ENCODE assay signal across 9 mouse cellular contexts in genomic region chr8:128551421-128552139, GRCm38 (mm10).
DNase-seq lines count a peak whose midpoint lies in the region; ATAC-seq and TF ChIP-seq lines count a peak whose summit lies in the region.
"Had no signal": no experiment of that assay in that cellular context is flagged by ENCODE, and none has a peak within 500 bp of the region (broad histone marks: within the 10 kb centered on the region; RNA-seq: fewer than 3 reads in every experiment).

No protein-coding gene starts in this region.

- TF ChIP-seq CTCF in lung, postnatal 0 days (IDR thresholded peaks at IDR 0.05): peak; percentile 88

- H3K36me3 ChIP-seq in lung, postnatal 0 days (ENCODE audit: insufficient read depth, low read length): no peaks in the 10 kb centered on the region
- H3K36me3 ChIP-seq: limb, embryonic 12.5 days had no signal

- no peaks in the 10 kb centered on the region for H3K9me3 ChIP-seq in lung, postnatal 0 days (ENCODE audit: low read length)
- H3K9me3 ChIP-seq: limb, embryonic 12.5 days had no signal

- H3K4me1 ChIP-seq in lung, postnatal 0 days (ENCODE audit: insufficient read depth, low read depth, low read length): no peaks in the 10 kb centered on the region
- H3K4me1 ChIP-seq: limb, embryonic 12.5 days had no signal

- ATAC-seq in lung, postnatal 0 days: no peak

- 41% methylated on average over 15 of the region's 15 CpGs for WGBS in lung, postnatal 0 days

- intact Hi-C loops in gastrocnemius, postnatal 14 days (cut with DNase I; ENCODE audit: low total_unique reads): no loop called here

- H3K4me2 ChIP-seq in lung, postnatal 0 days (replicated peaks; ENCODE audit: low read depth, low read length): 0 out of 2 replicates have a peak overlapping the region, but pooled peaks have one; percentile 15
- H3K4me2 ChIP-seq: limb, embryonic 12.5 days had no signal

- TF ChIP-seq EP300 in lung, postnatal 0 days (IDR thresholded peaks at IDR 0.05): no peak

- no peak overlapping the region for H3K9ac ChIP-seq in lung, postnatal 0 days (replicated peaks; ENCODE audit: low read depth)
- H3K9ac ChIP-seq: limb, embryonic 12.5 days had no signal

- DNase-seq in CD8-positive naive resting alpha-beta T cell, adult 2 months (ENCODE audit: low read depth in 2 of 2, low spot score in 2 of 2): peak; percentile 55 to 60
- DNase-seq in adrenal gland, adult 18-20 months (ENCODE audit: low spot score in 2 of 2): peak; percentile 71 to 72
- peak; percentile 79 for DNase-seq in embryo, embryonic 10 days (ENCODE audit: low spot score)
- peak; percentile 64 for DNase-seq in gastrocnemius, postnatal 14 days
- peak; percentile 74 for DNase-seq in layer of hippocampus, adult 11-12 months (ENCODE audit: low spot score)
- peak; percentile 68 for DNase-seq in lung, postnatal 0 days (ENCODE audit: low spot score)
- DNase-seq in retina, postnatal 7 days (ENCODE audit: low read depth, low spot score): peak; percentile 32
- DNase-seq in urinary bladder, adult 18-20 months (ENCODE audit: low spot score in 2 of 2): peak; percentile 30 to 42

- no peak overlapping the region for H3K27ac ChIP-seq in lung, postnatal 0 days (ENCODE audit: low read length)
- H3K27ac ChIP-seq: limb, embryonic 12.5 days had no signal

- H3K27me3 ChIP-seq in lung, postnatal 0 days (replicated peaks; ENCODE audit: insufficient read depth, low read length): no peaks in the 10 kb centered on the region
- H3K27me3 ChIP-seq: limb, embryonic 12.5 days had no signal

- H3K4me3 ChIP-seq in lung, postnatal 0 days (ENCODE audit: low read depth, low read length): no peak overlapping the region
- H3K4me3 ChIP-seq: limb, embryonic 12.5 days had no signal
